Mouse (Mus musculus) E14TG2a.4 (cell line): ENCODE data around the gene Mlf1.

ENCODE experiments used
- CTCF ChIP-seq: conservative IDR thresholded peaks from 2 replicates; pipeline ENCODE4 v1.5.1; 2014; ENCODE audit warnings: low read length
- NANOG ChIP-seq: IDR thresholded peaks from 2 replicates; pipeline ENCODE4 v1.6.1; 2014; ENCODE audit warnings: borderline replicate concordance, low read length, mixed read lengths
- POU5F1 ChIP-seq: IDR thresholded peaks from 2 replicates; pipeline ENCODE4 v1.6.1; 2014; ENCODE audit warnings: low read length, borderline replicate concordance

GRCm38 (mm10) chr3:67369407-67370079 is 4.4 kb upstream of the Mlf1 start:
- peak; percentile 49 for TF ChIP-seq CTCF
- TF ChIP-seq POU5F1, result no peak
- no peak for TF ChIP-seq NANOG
